Mouse (Mus musculus) midbrain, embryonic 16.5 days (tissue): ENCODE data around the gene Hif3a. TPM values are rescaled to one million over a fixed set of nuclear protein-coding genes. Genes with fewer than 3 reads are reported as not detected.

Experiments used
- ATAC-seq: fragments of 200-750 bp; cut with Nextera tagmentation; 2 replicates; pipeline ENCODE4 v1.8.0; 2017; ENCODE audit warnings: moderate TSS enrichment
- H3K27ac ChIP-seq: fragments of 300-500 bp; sonication (generic); 2 replicates; pipeline ENCODE4 v1.5.1; 2014; ENCODE audit warnings: mild to moderate bottlenecking, low read length, mixed read lengths
- H3K27me3 ChIP-seq: fragments of 300-500 bp; sonication (generic); 2 replicates; pipeline ENCODE4 v1.6.1; 2014; ENCODE audit warnings: low read depth, low read length, mixed read lengths; ENCODE audit not compliant: control insufficient read depth, insufficient read depth
- H3K36me3 ChIP-seq: fragments of 300-500 bp; sonication (generic); 2 replicates; pipeline ENCODE4 v1.6.1; 2014; ENCODE audit warnings: mild to moderate bottlenecking, low read length, moderate library complexity, mixed read lengths; ENCODE audit not compliant: control insufficient read depth, insufficient read depth
- H3K4me1 ChIP-seq: fragments of 300-500 bp; sonication (generic); 2 replicates; pipeline ENCODE4 v1.6.1; 2014; ENCODE audit warnings: mild to moderate bottlenecking, low read length, mixed read lengths; ENCODE audit not compliant: control insufficient read depth, insufficient read depth
- H3K4me2 ChIP-seq: fragments of 300-500 bp; sonication (generic); 2 replicates; pipeline ENCODE4 v1.6.1; 2014; ENCODE audit warnings: mild to moderate bottlenecking, low read length, mixed read lengths
- H3K4me3 ChIP-seq: fragments of 300-500 bp; sonication (generic); 2 replicates; pipeline ENCODE4 v1.5.1; 2014; ENCODE audit warnings: low read depth, mild to moderate bottlenecking, low read length, moderate library complexity, mixed read lengths
- H3K9ac ChIP-seq: fragments of 300-500 bp; sonication (generic); 2 replicates; pipeline ENCODE4 v1.6.1; 2014; ENCODE audit warnings: low read depth, low read length, mixed read lengths
- H3K9me3 ChIP-seq: fragments of 300-500 bp; sonication (generic); replicated peaks from 2 replicates; pipeline ENCODE4 v1.6.1; 2014; ENCODE audit warnings: mild to moderate bottlenecking, low read length, mixed read lengths; ENCODE audit not compliant: control insufficient read depth, poor library complexity, severe bottlenecking
- WGBS: fragments of 180-500 bp; shearing (Covaris S2); extraction: QIAGEN DNeasy Blood & Tissue Kit; methylation state at CpG from one replicate; pipeline ENCODE4 v1.1.7; 2014; 5-methylcytosine and 5-hydroxymethylcytosine counted together
- polyA plus RNA-seq: library from polyadenylated mRNA; unstranded; fragments of >200 nt; fragmentation: Nextera tagmentation; extraction: Ambion mirVana; gene quantifications from 2 replicates; pipeline ENCODE4 v1.2.1, GENCODE M21; 2015

Gene Hif3a
- polyA plus RNA-seq, 1 experiment from 2014 or later: 5.7 TPM

DNA sequence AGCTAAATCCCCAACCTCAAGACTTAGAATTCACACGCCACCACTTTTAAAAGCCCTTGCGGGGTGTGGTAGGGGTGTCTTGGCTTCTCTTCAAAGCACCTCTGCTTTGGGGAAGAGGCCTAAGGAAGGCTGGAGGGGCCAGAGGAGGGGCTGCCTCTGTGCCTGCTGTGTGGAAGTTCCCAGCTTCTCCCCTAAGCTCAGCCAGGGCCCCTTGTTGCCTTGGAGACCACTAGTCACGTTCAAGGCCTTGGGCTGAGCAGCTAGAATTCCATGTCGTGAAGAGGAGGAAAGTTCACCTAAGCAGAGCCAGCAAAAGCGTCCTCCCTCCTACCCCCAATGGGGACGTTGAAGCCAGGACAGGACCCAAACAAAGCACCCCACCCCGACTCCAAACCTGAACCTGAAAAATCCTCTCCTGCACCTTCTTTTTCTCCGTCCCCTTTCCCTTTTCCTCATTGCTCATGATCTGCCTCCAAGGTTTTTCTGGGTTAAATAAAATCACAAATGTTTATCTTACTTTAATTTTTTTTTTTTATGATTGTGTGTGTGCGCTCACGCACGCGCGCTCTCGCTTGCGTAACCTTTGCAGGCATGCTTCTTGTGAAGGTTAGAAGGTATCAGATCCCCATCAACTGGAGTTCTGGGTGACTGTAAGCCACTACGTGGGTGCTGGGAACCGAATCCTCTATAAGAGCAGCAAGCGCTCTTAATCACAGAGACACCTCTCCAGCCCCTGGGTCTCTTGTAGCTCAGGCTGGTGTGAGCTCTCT lies 70.4 kb downstream of the Hif3a start:
- Histone ChIP-seq H3K9ac (no peak overlapping the region; the same call in 1 of the 2 replicates), H3K27ac (peak overlapping the region; percentile 76), H3K4me1 (peaks cover 33% of the 10 kb centered on the region), H3K27me3 (no peaks in the 10 kb centered on the region), H3K9me3 (no peaks in the 10 kb centered on the region), H3K36me3 (no peaks in the 10 kb centered on the region), H3K4me2 (peak overlapping the region; percentile 29; the same call in 1 of the 2 replicates), H3K4me3 (no peak overlapping the region)
- 51% methylated on average over 18 of the region's 18 CpGs for WGBS
- peak; percentile 61 for ATAC-seq

DNA sequence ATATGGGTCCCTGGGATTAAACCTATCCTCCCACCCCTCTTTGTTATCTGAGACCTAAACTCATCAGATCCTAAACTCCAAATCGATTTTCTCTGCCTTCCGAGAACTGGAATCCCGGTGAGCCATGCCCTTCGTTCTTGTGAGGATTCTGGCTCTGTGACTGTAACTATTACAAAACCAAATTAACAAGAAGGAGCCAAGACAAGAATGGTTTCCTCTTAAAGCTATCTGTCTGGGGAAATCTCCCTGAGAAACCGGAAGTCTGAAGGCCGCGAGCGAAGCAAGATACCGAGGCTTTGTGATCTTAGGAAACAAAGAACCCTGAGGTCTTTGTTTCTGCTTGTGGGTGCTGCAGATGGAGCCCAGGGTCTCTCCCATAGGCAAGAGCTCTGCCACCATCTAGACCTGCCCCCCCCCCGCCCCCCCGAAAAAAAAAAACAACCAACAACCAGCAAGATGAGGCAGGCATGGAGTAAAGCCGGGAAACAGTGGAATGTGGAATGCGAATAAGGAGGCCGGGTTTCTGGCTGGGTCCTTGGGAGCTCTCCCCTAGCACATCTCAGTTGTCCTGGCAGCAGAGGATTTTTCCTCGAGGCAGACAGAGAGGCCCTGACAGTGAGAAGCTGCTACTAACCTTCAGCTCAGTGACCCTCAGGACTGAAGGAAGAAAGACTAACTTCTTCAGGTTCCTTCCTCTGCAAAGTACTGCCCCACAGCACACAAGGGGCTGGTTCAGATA lies 72.1 kb downstream of the Hif3a start:
- H3K27me3 ChIP-seq: no peaks in the 10 kb centered on the region
- ATAC-seq: no peak
- H3K9ac ChIP-seq: no peak overlapping the region
- H3K27ac ChIP-seq: peak overlapping the region; percentile 63
- H3K4me3 ChIP-seq: no peak overlapping the region
- WGBS: 20% methylated on average over 15 of the region's 15 CpGs
- peaks cover 42% of the 10 kb centered on the region for H3K4me1 ChIP-seq
- H3K9me3 ChIP-seq: no peaks in the 10 kb centered on the region
- H3K36me3 ChIP-seq: no peaks in the 10 kb centered on the region
- no peak overlapping the region for H3K4me2 ChIP-seq

DNA sequence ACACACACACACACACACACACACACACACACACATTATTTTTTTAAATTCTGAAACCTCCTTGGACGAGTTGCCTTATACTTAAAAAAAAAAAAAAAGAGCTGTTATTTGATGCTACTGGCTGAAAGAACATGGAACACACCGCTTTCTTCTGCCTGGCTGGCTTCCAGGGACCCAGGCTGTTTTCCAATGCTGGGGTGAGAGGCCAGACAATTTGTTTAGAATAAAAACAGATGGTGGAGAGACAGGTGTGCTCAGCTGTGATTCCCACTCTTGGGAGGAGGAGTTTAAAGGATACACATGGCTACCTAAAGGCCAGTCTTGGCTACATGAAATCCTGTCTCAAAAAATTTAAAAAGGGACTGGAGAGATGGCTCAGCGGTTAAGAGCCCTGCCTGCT lies 73.8 kb downstream of the Hif3a start:
- no peak for ATAC-seq
- no peaks in the 10 kb centered on the region for H3K9me3 ChIP-seq
- H3K36me3 ChIP-seq: no peaks in the 10 kb centered on the region
- H3K9ac ChIP-seq: no peak overlapping the region
- no peak overlapping the region for H3K4me3 ChIP-seq
- H3K27ac ChIP-seq: peak overlapping the region; percentile 80
- 27% methylated on average over 3 of the region's 3 CpGs for WGBS
- H3K4me2 ChIP-seq: no peak overlapping the region
- H3K27me3 ChIP-seq: no peaks in the 10 kb centered on the region
- H3K4me1 ChIP-seq: peaks cover 51% of the 10 kb centered on the region

DNA sequence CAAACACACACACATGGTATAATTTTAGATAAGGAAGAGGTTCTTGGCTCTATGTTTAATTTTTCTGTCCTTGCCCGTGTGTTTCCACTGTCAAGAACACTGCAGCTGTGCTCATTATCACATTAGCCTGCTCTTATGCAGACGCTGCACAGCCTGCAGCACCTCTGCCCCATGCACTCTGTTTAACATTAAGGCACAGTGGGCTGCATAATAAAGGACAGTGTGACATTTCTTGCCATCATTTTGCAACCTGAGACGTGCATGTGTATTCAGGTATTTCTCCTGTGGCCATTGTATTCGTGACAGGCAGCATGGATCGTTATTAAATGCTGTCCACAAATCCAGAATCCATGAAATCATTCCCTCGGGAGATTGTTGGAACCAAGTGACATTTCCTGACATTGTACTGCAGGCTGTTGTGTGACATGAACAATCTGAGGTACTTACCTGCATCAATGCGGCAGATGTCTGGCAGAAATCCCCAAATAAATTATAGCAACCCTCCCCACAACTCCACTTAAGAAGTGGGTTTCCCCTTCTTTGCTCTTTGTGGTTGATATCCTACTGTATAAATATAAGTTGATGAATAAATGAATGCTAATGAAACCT lies 74.6 kb downstream of the Hif3a start:
- Histone ChIP-seq H3K27ac (peak overlapping the region; percentile 80), H3K4me3 (no peak overlapping the region), H3K27me3 (no peaks in the 10 kb centered on the region), H3K9me3 (no peaks in the 10 kb centered on the region), H3K9ac (peak overlapping the region; percentile 45), H3K36me3 (no peaks in the 10 kb centered on the region), H3K4me1 (peaks cover 57% of the 10 kb centered on the region), H3K4me2 (peak overlapping the region; percentile 33)
- peak; percentile 47; the same call in 1 of the 2 replicates for ATAC-seq
- WGBS: 21% methylated on average over 7 of the region's 7 CpGs

DNA sequence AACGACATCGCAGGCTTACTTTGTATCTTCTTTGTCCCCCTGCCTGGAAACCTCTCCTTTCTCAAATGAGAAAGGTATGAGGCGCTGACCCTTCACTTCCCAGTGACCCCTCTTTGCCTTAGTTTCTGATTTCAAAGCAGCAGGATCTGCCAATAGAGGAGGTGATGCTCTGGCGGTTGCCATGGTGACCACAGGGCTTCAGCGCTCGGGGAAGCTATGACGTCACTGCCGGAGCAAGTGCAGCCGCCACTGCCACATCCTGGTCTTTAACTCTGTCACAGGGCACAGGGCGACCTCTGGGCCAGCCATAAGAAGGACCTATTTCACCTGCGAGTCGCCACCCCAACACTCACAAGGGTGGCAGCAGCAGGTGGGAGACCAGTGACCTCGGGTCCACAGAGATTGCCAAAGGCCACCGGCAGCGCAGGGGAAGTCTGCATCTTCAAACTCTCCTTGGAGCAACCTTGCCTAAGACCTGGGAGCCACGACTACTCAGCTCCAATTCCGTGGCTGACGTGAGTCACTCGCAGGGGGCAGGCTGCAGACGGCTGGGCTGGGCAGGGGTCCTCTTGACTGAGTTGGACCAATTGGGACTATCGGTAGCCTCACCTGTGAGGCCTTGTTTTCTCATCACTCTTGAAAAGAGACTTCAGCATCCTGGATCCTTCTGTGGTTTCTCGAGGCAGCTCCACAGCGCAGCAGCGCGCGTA lies 79.2 kb downstream of the Hif3a start, which contains the start of gene Gm42372:
Gene Gm42372, plus strand, starts transcription at position 228 of the 710 bp plus-strand sequence.
- peaks cover 48% of the 10 kb centered on the region for H3K4me1 ChIP-seq
- peak within 1 kb of the TSS; percentile 69 for H3K9ac ChIP-seq
- WGBS: 19% methylated on average over 26 of the region's 26 CpGs

More for the DNA sequence above, 79.2 kb downstream of the Hif3a start, which contains the start of gene Gm42372:
- peak; percentile 79 for ATAC-seq
- peak within 1 kb of the TSS; percentile 82 for H3K4me2 ChIP-seq
- H3K4me3 ChIP-seq: peak within 1 kb of the TSS; percentile 49
- no peaks in the 10 kb centered on the region for H3K36me3 ChIP-seq
- H3K9me3 ChIP-seq: no peaks in the 10 kb centered on the region
- no peaks in the 10 kb centered on the region for H3K27me3 ChIP-seq
- peak within 1 kb of the TSS; percentile 79 for H3K27ac ChIP-seq

Other genes starting within 250 kb of the Hif3a start
- 185 and 199 TPM in 2 replicates for gene Strn4, start 246.5 kb downstream of the Hif3a start, polyA plus RNA-seq
- gene Fkrp, start 245.7 kb downstream of the Hif3a start, polyA plus RNA-seq: 52.1 and 53.8 TPM in 2 replicates
- gene Prkd2, start 219.5 kb downstream of the Hif3a start, polyA plus RNA-seq: 6.0 and 6.9 TPM in 2 replicates
- 2.6 and 3.0 TPM in 2 replicates for gene Dact3, start 187.1 kb downstream of the Hif3a start, polyA plus RNA-seq
- 14.0 and 49.2 TPM in 2 replicates for gene Gng8, start 170.6 kb downstream of the Hif3a start, polyA plus RNA-seq
- gene Ptgir, start 155.9 kb downstream of the Hif3a start, polyA plus RNA-seq: 0.22 and 0.23 TPM in 2 replicates
- 405 and 443 TPM in 2 replicates for gene Calm3, start 138.3 kb downstream of the Hif3a start, polyA plus RNA-seq
- gene Pnmal2, start 117.7 kb downstream of the Hif3a start, polyA plus RNA-seq: 186 and 206 TPM in 2 replicates
- 83.1 and 89.5 TPM in 2 replicates for gene Pnmal1, start 102.7 kb downstream of the Hif3a start, polyA plus RNA-seq
- gene Gm42372, start 79.3 kb downstream of the Hif3a start, polyA plus RNA-seq: 7.2 and 7.3 TPM in 2 replicates
- 6.4 and 6.9 TPM in 2 replicates for gene Ccdc8, start 69.7 kb downstream of the Hif3a start, polyA plus RNA-seq
- 118 and 127 TPM in 2 replicates for gene Ppp5c, start 34.5 kb downstream of the Hif3a start, polyA plus RNA-seq
- 5.7 and 7.2 TPM in 2 replicates for gene Psg16, start 11.6 kb upstream of the Hif3a start, polyA plus RNA-seq
- 0.06 TPM in 1 of 2 replicates, not detected in the other for gene Ceacam3, start 87.9 kb upstream of the Hif3a start, polyA plus RNA-seq
- gene Psg29, start 141.1 kb upstream of the Hif3a start, polyA plus RNA-seq: 0.06 TPM in 1 of 2 replicates, not detected in the other